Mouse (Mus musculus): ENCODE data around the gene Ppp1r14b. TPM values are rescaled to one million over a fixed set of nuclear protein-coding genes. Genes with fewer than 3 reads are reported as not detected.

The Ppp1r14b gene
- polyA plus RNA-seq, 1 experiment = 359 TPM

DNA sequence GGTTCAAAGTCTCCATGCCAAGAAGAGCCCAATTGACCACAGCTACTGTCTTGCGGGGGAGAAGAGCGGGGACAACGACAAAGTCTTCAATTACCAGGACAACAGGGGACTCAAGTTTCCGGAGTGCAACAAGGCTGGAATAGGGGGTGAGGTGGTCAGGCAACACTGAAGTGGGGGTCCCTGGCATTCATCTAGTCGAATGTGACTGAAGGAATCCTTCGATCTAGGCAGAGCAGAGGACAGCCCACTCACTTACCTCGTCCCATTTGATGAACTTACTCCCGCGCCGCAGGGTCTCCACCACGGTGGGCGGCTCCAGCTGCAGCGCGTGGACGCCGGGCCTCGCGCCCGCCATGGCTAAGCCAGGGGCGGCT is 5.5 kb upstream of the Ppp1r14b start:
- DNase-seq (ENCODE audit: low read depth) = no peak
- TF ChIP-seq POLR2A (IDR thresholded peaks at IDR 0.05; ENCODE audit: borderline replicate concordance, extremely low read depth, insufficient read depth, insufficient read length, poor library complexity, severe bottlenecking) (no peak), CTCF (IDR thresholded peaks at IDR 0.05; ENCODE audit: borderline replicate concordance, extremely low read depth, insufficient read depth, insufficient read length) (no peak)

DNA sequence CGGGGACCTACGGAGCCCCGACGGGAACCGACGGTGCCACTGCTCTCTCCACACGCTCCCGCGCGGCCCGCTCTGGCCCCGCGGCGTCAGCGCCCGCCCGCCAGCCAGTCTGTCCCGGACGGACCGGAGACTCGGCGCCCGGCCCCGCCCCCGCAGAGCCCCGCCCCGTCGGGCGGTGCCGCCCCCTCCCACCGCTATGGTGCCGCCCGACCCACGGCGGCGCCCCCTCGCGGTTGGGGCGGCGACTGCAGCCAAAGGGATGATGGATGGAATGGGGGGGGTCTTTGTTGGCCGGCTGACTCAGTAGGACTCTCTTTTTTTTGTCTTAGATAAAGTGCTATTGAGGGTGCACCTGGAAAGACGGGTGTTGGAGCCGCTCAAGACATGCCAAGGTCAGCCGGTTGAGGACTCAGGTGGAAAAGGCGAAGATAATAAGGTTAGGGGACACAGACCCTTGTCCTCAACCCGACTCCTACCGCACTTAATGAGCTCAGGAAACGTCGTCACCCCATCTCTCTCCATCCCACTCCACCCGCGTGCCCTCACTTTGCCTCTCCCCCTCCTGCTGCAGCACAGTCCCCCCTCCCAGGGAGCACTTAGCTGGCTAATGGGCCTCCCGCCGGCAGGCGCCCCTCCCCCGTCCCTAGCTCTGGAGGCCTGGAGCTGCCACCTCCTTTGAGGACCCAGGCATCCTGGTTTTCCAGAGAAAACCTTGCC is 4.9 kb upstream of the Ppp1r14b start:
- peak; percentile 62 for TF ChIP-seq CTCF (IDR thresholded peaks at IDR 0.05; ENCODE audit: borderline replicate concordance, extremely low read depth, insufficient read depth, insufficient read length)
- peak; percentile 43; the same call in 1 of the 2 replicates for TF ChIP-seq POLR2A (IDR thresholded peaks at IDR 0.05; ENCODE audit: borderline replicate concordance, extremely low read depth, insufficient read depth, insufficient read length, poor library complexity, severe bottlenecking)
- peak; percentile 67 for DNase-seq (ENCODE audit: low read depth)

DNA sequence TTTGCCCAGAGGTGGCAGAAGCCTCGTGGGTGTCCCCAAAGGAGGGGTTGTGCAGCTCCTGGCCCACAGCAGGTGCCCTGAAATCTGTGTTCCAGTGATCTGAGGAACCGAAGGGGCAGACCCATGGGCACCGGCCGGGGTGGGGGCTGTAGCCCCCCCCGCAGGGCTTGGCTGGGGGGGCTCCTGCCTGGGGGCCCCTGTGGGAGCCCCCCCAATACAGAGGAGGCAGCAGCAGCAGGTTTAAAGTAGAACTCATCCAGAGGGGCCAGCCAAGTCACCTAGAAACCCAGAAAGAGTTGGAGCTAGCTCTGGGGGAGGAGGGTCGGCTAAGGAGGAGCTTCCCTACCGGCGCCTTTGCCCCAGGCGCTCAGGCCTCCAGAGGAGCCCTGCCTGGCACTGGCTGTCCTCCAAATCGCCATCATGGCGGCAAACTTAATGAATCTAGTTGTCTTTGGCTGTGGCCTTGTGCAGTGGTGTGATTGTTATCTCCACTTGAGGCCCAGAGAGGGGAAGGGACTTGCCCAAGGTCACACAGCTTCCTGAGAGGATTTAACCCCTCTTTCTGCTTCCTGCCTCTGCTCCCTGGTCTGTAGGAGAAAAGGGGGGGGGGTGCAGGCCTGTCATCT is 4.2 kb upstream of the Ppp1r14b start:
- peak; percentile 41 for DNase-seq (ENCODE audit: low read depth)
- TF ChIP-seq CTCF (IDR thresholded peaks at IDR 0.05; ENCODE audit: borderline replicate concordance, extremely low read depth, insufficient read depth, insufficient read length) (no peak), POLR2A (IDR thresholded peaks at IDR 0.05; ENCODE audit: borderline replicate concordance, extremely low read depth, insufficient read depth, insufficient read length, poor library complexity, severe bottlenecking) (no peak)

DNA sequence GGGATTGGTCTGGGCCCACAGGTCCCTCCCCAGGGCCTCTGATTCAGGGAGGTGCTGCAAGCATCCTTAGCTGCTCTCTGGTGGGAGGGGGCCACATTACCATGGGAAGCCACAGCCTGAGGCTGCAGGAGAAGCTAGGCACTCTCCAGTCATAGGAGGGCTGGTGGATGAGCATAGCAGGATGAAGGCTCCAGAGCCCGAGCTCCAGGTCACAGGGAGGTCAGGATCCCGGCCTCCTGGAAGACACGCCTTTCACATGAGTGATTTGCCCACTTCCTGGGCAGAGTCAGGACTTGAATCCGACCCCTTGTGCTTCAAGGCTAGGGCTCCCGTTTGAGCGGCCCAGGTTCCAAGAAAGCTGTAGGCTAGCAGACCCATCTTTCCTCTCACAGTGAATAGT is 3.1 kb upstream of the Ppp1r14b start:
- TF ChIP-seq POLR2A (IDR thresholded peaks at IDR 0.05; ENCODE audit: borderline replicate concordance, extremely low read depth, insufficient read depth, insufficient read length, poor library complexity, severe bottlenecking) = no peak
- no peak for TF ChIP-seq CTCF (IDR thresholded peaks at IDR 0.05; ENCODE audit: borderline replicate concordance, extremely low read depth, insufficient read depth, insufficient read length)
- DNase-seq (ENCODE audit: low read depth) = no peak

DNA sequence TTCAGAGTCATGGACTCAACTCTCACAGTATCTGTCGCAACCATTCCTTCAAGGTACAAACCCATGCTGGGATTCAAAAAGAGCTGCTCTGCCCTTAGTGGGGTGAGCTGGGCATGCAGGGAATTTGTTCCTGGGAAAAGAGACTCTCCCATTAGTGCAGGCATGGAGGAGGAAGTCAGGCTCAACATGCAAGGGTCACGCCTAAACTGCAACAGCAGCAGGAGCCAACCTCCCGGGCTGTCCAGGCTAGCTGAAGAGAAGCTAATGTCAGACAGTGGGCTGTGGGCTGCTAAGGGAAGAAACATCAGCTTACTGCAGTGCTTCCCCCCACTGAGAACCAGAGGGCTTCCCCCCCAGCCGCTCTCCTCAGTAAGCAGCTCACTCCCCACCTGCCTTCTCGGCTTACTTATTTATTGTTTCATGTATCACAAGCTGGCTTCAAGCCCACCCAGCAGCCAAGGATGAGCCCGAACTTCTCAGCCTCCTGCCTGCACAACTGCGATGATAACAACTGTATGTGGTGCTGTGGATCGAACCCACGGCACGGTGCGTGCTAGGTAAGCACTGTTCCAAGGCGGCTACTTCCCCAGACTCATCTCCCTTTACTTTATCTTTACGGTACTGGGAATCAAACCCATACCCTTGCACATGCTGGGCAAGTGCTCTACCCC is 2.4 kb upstream of the Ppp1r14b start:
- DNase-seq (ENCODE audit: low read depth) = no peak
- TF ChIP-seq CTCF (IDR thresholded peaks at IDR 0.05; ENCODE audit: borderline replicate concordance, extremely low read depth, insufficient read depth, insufficient read length) (no peak), POLR2A (IDR thresholded peaks at IDR 0.05; ENCODE audit: borderline replicate concordance, extremely low read depth, insufficient read depth, insufficient read length, poor library complexity, severe bottlenecking) (no peak)

DNA sequence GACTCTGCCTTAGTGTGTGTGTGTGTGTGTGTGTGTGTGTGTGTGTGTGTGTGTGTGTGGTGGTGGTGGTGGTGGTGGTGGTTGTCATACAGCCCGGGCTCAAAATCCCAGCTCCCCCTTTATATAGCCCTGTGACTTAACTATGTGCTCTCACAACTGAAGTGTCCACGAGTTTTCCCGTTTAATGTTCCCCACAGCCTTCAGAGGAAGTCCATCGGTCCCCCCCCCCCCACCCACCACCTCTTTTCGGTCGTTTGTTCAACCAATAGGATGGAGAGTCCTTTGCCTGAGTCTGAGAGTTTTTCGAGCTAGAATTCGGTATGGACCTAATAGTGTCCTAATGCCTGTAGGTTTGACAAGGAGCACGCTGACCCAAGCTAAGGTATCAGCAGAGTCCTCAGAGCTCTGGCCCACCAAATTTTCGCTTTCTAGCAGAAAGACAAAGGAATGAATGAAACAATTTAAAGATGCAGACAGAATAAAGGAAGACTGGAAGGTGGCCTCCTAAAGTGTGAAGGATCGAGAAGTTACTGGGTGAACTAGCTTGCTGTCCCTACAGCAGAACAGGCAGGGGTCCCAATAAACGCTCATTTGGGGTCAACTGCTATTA is 1.1 kb upstream of the Ppp1r14b start:
- DNase-seq (ENCODE audit: low read depth) = no peak
- TF ChIP-seq CTCF (IDR thresholded peaks at IDR 0.05; ENCODE audit: borderline replicate concordance, extremely low read depth, insufficient read depth, insufficient read length) (no peak), POLR2A (IDR thresholded peaks at IDR 0.05; ENCODE audit: borderline replicate concordance, extremely low read depth, insufficient read depth, insufficient read length, poor library complexity, severe bottlenecking) (no peak)

DNA sequence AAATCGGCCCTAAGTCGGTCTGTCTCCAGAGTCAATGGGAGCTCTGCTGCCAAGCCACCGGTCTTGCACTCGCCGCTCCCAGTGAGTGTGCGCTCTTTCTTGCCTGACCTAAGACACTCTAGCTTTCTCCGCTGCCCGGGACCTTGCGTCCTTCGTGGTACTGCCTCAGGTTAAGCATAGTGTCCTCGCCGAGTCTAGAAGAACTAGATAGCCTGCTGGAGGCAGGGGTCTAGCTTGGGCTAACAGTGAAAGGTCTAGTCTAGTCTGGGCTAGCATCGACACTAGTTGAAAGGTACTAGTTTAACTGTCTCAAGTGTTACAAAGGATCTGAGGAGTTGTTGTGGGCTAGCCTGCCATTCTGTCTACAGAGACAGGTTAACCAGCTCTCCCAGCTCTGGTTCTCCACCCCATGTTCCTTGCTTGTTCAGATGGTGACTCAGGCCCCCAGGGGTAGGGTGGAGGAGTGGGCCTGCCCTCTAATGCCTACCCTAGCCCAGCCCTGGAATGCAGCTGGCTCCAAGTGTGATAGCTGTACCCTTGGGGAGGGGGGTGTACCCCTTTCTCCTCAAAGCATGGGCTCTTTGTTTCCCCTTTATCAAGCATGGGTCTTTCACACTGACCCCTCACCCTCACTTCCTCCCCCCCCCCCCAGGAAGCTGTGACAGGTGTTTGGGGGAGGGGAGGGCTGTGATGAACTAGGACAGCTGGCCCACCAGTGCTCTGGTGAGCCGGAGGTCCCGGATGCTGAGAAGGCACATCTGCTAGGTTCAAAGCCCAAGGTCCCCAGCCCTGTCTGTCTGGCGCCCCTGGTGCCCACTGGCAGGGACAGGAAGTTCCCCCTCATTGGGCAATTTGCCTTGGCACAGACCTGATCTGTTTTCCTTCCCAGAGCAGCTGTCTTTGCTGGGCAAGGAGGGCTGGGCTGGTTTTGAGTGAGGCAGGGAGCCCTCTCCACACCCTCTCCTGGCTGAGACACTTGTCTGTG is 1.1 kb downstream of the Ppp1r14b start, which contains the start of gene Plcb3:
Gene Plcb3 (minus strand): TSS at position 934 of the 985 bp plus-strand sequence.
- 0 out of 2 replicates have a peak, but pooled peaks have one; percentile 11 for TF ChIP-seq POLR2A (IDR thresholded peaks at IDR 0.05; ENCODE audit: borderline replicate concordance, extremely low read depth, insufficient read depth, insufficient read length, poor library complexity, severe bottlenecking)
- peak; percentile 50 for TF ChIP-seq CTCF (IDR thresholded peaks at IDR 0.05; ENCODE audit: borderline replicate concordance, extremely low read depth, insufficient read depth, insufficient read length)
- DNase-seq (ENCODE audit: low read depth) = peak; percentile 95

DNA sequence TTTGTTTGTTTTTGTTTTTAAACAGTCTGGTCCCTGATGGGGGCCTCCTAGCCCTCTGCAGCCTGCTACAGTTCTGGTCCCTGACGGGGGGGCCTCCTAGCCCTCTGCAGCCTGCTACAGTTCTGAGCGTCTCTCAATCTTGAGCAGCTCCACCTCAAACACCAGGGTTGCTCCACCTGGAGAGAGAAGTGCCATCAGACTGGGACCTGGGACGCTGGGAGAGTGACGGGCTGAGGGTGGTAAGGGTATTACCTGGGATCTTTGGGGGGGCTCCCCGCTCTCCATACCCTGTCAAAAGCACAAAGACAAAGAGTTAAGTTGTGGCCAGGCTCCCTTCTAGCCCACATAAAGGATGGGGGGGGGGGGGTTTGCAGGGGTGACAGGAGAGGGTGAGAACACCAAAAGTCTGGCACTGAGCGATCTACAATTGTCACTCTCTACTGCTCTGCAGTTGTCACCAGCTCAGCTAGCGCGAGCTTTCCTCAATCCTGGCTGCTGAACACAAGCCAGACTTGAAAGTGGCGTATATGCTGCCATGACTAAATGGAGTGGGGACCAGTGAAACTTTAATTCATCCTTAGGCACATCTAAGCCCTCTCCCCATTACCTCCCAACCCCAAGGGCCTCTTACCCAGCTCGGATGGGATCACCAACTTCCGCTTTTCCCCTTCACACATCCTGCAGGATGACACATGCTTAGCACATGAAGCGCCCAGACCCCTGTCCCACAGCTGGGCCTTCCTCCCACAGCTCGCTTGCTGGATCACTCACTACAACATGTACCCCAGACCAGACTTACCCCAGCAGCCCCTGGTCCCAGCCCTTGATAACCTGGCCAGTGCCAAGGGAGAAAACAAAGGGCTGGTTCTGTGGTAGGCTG is 3.2 kb downstream of the Ppp1r14b start:
- TF ChIP-seq POLR2A (IDR thresholded peaks at IDR 0.05; ENCODE audit: borderline replicate concordance, extremely low read depth, insufficient read depth, insufficient read length, poor library complexity, severe bottlenecking) (no peak), CTCF (IDR thresholded peaks at IDR 0.05; ENCODE audit: borderline replicate concordance, extremely low read depth, insufficient read depth, insufficient read length) (no peak)
- no peak for DNase-seq (ENCODE audit: low read depth)

DNA sequence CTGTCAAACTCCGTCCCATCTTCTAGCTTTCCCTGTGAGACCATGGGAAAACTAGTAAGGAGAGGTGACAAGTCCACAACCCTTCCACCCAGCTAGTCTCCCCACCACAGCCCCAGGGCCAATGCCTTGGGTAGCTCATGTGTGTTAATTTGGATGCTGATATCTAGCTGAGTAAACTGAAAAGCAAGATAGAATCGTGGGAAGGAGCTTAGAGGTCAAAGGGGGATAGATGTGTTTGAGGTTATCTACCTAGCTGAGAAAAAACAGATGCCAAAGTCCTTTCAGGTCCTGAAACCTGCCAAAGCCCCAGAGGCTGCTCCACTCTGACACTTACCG is 3.8 kb downstream of the Ppp1r14b start:
- no peak for DNase-seq (ENCODE audit: low read depth)
- TF ChIP-seq CTCF (IDR thresholded peaks at IDR 0.05; ENCODE audit: borderline replicate concordance, extremely low read depth, insufficient read depth, insufficient read length) (no peak), POLR2A (IDR thresholded peaks at IDR 0.05; ENCODE audit: borderline replicate concordance, extremely low read depth, insufficient read depth, insufficient read length, poor library complexity, severe bottlenecking) (no peak)
